Mouse (Mus musculus) T-cell, adult 2 months (primary cell): ENCODE measurements around the gene Tldc1.

ENCODE experiments used
- DNase-seq: peaks from one replicate; pipeline ENCODE4 v3.0.0; 2022; ENCODE audit warnings: low spot score

The Tldc1 gene

DNA sequence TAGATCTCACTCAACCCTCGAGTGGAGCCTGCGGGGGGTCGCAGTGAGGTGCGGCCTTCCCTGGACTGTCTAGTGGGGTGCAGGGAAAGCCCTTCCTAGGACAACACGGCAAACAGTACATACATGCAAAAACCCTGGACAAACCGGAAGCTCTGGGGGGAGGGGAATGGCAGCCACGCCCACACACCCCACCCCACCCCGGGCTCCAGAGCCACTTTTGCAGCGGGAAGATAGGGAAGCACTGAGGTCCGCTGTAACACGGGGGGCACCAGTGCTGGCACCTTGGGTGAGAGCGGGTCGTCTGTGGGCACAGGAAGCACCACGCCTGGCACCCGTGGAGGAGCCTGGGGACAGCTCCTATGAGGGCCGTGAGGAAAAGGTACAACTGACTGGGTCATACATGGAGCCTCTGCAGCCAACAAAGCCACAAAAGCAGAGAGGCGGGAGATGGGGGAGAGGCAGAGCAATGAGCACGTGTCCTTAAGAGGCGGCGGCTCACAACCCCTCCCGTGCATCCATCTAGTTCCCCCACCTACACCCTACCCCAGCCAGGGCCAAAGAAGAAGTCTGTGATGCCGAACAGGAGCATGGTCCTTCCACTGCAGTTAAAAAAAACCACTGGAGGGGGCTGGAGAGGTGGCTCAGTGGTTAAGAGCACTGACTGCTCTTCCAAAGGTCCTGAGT lies 12.3 kb downstream of the Tldc1 start:
- DNase-seq: no peak

GRCm38 (mm10) chr8:119765311-119765710 lies 12.9 kb downstream of the Tldc1 start:
- DNase-seq: no peak

GRCm38 (mm10) chr8:119762226-119763220 lies 15.7 kb downstream of the Tldc1 start:
- DNase-seq: no peak

DNA sequence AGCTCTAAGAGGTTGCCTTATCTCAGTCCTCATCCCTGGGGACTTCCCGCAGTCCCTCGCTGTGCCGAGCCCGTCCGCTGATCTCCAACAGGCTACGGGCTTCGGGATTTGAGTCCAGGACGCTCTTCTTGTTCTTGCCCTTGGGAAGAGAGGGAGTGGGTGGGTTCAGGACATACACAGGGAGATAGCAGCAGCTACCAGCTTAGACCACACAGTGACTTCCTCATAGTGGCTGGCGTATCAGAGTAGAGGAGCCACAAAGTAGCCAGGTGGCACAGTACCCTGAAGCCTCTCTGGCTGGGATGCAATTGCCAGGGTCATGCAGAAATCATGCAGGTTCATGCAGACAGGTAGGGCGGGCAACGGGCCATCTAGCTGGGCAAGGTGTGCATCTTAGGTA lies 16.5 kb downstream of the Tldc1 start:
- DNase-seq: no peak

GRCm38 (mm10) chr8:119756538-119756937 lies 21.7 kb downstream of the Tldc1 start:
- DNase-seq: no peak

DNA sequence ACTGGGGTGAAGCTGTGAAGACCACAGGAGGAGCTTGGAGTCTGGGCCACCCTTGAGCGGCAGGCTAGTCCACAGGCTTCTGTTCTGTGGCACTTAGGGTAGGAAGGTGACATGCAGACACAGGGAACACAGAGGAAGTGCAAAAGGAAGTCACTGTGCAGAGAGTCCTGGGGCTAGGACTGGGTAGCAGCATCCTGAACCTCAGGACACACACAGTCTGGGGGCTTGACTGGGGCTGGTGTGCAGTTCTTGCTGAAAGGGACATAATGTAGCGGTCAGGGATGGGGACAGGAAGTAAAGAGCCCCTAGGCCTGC lies 22.1 kb downstream of the Tldc1 start:
- DNase-seq: no peak

DNA sequence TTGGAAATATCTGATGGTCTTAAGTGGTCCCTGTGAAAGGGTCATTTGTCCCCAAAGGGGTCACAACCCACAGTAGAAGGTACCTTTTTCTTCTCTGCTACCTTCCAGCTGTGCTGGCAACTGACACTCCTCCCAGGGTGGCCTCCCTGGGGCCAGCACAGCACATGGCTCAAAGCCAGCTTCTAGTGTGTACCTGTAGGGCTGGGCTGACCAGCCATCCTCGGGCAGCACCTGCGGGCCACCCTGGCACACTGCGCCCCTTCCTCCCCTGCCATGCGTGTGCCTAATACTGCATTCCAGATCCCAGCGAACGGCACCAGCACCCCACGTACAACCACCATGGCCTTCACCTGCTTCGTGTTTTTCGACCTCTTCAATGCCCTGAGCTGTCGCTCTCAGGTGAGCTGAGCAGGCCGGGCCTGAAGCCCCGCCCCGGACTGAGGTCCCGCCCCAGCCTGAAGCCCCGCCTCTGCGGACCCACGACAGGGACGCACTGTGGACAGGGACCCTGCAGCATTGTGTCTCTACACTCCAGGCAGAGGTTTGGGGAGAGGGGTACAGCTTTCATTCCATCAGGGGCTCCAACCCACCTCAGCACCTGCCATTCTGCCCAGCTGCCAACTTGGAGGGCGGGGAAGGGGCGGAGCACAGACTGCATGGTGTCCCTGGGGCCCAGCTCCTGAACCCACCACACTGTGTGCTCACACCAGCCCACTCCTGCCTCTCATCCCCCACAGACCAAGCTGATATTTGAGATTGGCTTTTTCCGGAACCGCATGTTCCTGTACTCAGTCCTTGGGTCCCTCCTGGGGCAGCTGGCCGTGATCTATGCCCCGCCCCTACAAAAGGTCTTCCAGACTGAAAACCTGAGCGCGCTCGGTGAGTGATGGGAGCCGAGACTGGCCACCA lies 22.7 kb downstream of the Tldc1 start:
- DNase-seq: peak; percentile 16

GRCm38 (mm10) chr8:119744604-119745003 lies 33.6 kb downstream of the Tldc1 start:
- no peak for DNase-seq

- peak; percentile 11 for DNase-seq
Measured at GRCm38 (mm10) chr8:119743291-119744026, 34.8 kb downstream of the Tldc1 start.

GRCm38 (mm10) chr8:119742409-119742808 lies 35.8 kb downstream of the Tldc1 start:
- DNase-seq: no peak

DNA sequence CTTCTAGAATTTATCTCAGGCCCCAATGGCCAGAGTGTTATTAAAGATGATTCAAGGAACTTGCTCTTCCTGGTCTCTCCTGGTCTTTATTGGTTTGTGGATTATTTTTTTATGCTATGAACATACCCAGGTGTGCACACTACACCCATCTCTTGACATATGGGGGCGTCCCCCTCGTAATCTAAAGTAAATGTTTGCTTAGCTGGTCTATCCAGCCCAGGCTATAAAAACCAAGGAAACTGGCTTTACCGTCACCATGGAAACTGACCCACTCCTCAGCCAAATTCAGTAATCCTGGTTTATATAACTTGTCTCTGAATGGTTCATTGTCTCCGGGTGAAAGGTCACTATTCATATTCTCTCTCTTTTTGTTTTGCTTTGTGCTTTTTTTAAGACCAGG lies 37.6 kb downstream of the Tldc1 start:
- no peak for DNase-seq

- DNase-seq: no peak
Measured at GRCm38 (mm10) chr8:119738129-119738907, 39.9 kb downstream of the Tldc1 start.

- no peak for DNase-seq
Measured at GRCm38 (mm10) chr8:119737093-119737900, 40.9 kb downstream of the Tldc1 start.

DNA sequence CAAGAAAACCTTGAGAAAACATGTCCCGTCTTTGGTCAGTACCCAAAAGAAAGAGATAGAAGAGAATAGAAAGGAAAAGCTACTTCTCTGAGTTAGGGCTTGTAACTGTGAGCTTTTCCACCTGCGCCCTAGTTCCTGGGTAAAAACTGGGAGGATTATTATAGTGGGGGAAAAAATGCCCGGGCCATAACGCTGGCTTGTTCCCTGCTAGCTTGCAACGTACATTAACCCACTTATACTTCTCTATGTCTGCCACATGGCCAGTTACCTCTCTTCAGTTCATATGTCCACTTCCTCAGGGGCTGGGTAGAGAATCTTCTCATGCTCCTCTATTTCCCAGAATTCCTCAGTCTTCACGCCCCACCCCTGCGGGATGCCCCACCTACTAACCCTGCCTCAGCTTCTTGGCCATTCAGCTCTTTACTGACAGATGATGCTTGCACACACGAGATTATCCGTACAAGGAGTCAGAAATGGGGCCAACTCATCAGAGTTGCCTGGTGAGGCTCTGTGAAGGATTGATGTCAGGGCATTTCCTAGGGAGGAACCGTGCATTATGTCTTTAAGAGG lies 41.8 kb downstream of the Tldc1 start:
- no peak for DNase-seq

- DNase-seq: no peak
Measured at GRCm38 (mm10) chr8:119732072-119732471, 46.1 kb downstream of the Tldc1 start.

- DNase-seq: no peak
Measured at GRCm38 (mm10) chr8:119728351-119728895, 49.8 kb downstream of the Tldc1 start.

DNA sequence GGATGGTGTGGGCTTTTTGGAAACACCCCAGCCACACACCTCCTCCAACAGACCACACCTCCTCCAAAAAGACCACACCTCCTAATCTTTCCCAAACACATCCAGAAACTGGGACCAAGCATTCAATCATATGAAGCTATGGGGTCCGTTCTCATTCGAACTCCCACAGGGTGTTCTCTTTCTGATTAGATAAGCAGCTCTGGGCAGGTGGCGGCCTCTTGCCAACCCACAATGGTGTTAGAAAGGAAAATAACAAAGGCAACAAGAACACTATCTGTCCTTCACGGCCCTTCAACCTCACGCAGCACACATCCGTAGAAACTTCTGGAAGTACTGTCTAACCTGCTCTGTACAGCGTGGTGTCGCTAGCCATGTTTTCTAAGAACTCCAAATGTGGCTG lies 51.1 kb downstream of the Tldc1 start:
- no peak for DNase-seq

GRCm38 (mm10) chr8:119724596-119724995 lies 53.6 kb downstream of the Tldc1 start:
- no peak for DNase-seq

- DNase-seq: no peak
Measured at GRCm38 (mm10) chr8:119723676-119724075, 54.5 kb downstream of the Tldc1 start.
